ENCODE assay signal across 9 mouse cellular contexts in genomic region chr13:43498849-43499248, GRCm38 (mm10). TPM values are rescaled to one million over a fixed set of nuclear protein-coding genes. Genes with fewer than 3 reads are reported as not detected.
DNase-seq lines count a peak whose midpoint lies in the region; ATAC-seq lines count a peak whose summit lies in the region.
"Had no signal": no experiment of that assay in that cellular context is flagged by ENCODE, and none has a peak within 500 bp of the region (broad histone marks: within the 10 kb centered on the region; RNA-seq: fewer than 3 reads in every experiment).

No protein-coding gene starts in this region.

- H3K4me3 ChIP-seq in embryonic facial prominence, embryonic 14.5 days (ENCODE audit: low read depth, low read length), result no peak overlapping the region
- H3K4me3 ChIP-seq in embryonic facial prominence, embryonic 10.5 days, result no peak overlapping the region
- H3K4me3 ChIP-seq in megakaryocyte, embryonic 14.5 days (replicated peaks), result peak overlapping the region; percentile 24
- H3K4me3 ChIP-seq: neural tube, embryonic 12.5 days had no signal

- no peak overlapping the region for H3K9ac ChIP-seq in embryonic facial prominence, embryonic 14.5 days (ENCODE audit: low read depth, low read length)
- H3K9ac ChIP-seq: neural tube, embryonic 12.5 days had no signal

- H3K9me3 ChIP-seq in embryonic facial prominence, embryonic 14.5 days (ENCODE audit: control insufficient read depth, low read length), result no peaks in the 10 kb centered on the region
- no peaks in the 10 kb centered on the region for H3K9me3 ChIP-seq in embryonic facial prominence, embryonic 10.5 days
- H3K9me3 ChIP-seq in megakaryocyte, embryonic 14.5 days, result peaks cover 12% of the 10 kb centered on the region; the same call in 1 of the 2 replicates

- H3K4me2 ChIP-seq in embryonic facial prominence, embryonic 14.5 days (ENCODE audit: low read depth, low read length), result no peak overlapping the region
- H3K4me2 ChIP-seq: neural tube, embryonic 12.5 days had no signal

- H3K27me3 ChIP-seq in embryonic facial prominence, embryonic 14.5 days (replicated peaks; ENCODE audit: control insufficient read depth, insufficient read depth, low read length), result no peaks in the 10 kb centered on the region
- H3K27me3 ChIP-seq in embryonic facial prominence, embryonic 10.5 days (replicated peaks; ENCODE audit: low read depth, poor library complexity, severe bottlenecking), result no peaks in the 10 kb centered on the region
- no peaks in the 10 kb centered on the region for H3K27me3 ChIP-seq in megakaryocyte, embryonic 14.5 days (replicated peaks)
- H3K27me3 ChIP-seq: neural tube, embryonic 12.5 days had no signal

- no peak overlapping the region for H3K27ac ChIP-seq in embryonic facial prominence, embryonic 14.5 days (replicated peaks; ENCODE audit: low read depth, low read length)
- no peak overlapping the region for H3K27ac ChIP-seq in embryonic facial prominence, embryonic 10.5 days (replicated peaks)
- H3K27ac ChIP-seq: neural tube, embryonic 12.5 days had no signal

- peaks cover 3% of the 10 kb centered on the region; the same call in 1 of the 2 replicates for H3K4me1 ChIP-seq in embryonic facial prominence, embryonic 14.5 days (ENCODE audit: control insufficient read depth, insufficient read depth, low read length)
- peaks cover 26% of the 10 kb centered on the region for H3K4me1 ChIP-seq in embryonic facial prominence, embryonic 10.5 days
- peaks cover 28% of the 10 kb centered on the region for H3K4me1 ChIP-seq in megakaryocyte, embryonic 14.5 days

- ATAC-seq in embryonic facial prominence, embryonic 14.5 days (ENCODE audit: low read depth), result peak; percentile 74
- ATAC-seq in megakaryocyte, adult 5-6 weeks (ENCODE audit: poor library complexity, severe bottlenecking), result no peak

- WGBS in embryonic facial prominence, embryonic 14.5 days, result 40% methylated on average over 14 of the region's 14 CpGs
- WGBS in embryonic facial prominence, embryonic 10.5 days, result 85% methylated on average over 14 of the region's 14 CpGs

- DNase-seq in embryonic facial prominence, embryonic 14.5 days (ENCODE audit: low spot score), result peak; percentile 85
- DNase-seq in embryonic facial prominence, embryonic 10.5 days (ENCODE audit: low spot score), result no peak
- DNase-seq in layer of hippocampus, adult 9-11 months, result peak; percentile 73
- DNase-seq in telencephalon, adult 2 months (ENCODE audit: low read depth, low spot score), result peak; percentile 69
- no peak for DNase-seq in urinary bladder, postnatal 36 days (ENCODE audit: low spot score in 2 of 2)
- no peak for DNase-seq in yolk sac, embryonic 10.5 days (ENCODE audit: low spot score)

- H3K36me3 ChIP-seq in embryonic facial prominence, embryonic 14.5 days (ENCODE audit: control insufficient read depth, insufficient read depth, low read length), result no peaks in the 10 kb centered on the region
- no peaks in the 10 kb centered on the region for H3K36me3 ChIP-seq in embryonic facial prominence, embryonic 10.5 days (replicated peaks)
- H3K36me3 ChIP-seq in megakaryocyte, embryonic 14.5 days (replicated peaks; ENCODE audit: low read length), result peaks cover 2% of the 10 kb centered on the region
- H3K36me3 ChIP-seq: neural tube, embryonic 12.5 days had no signal

RNA-seq across cellular contexts. Expression of gene Ranbp9, which starts 17.8 kb away (rescaled TPM):
- 11.2 and 13.6 TPM in 2 replicates for polyA plus RNA-seq in embryonic facial prominence, embryonic 14.5 days (2014; fragmentation: Nextera tagmentation; extraction: Ambion mirVana)
- polyA plus RNA-seq in embryonic facial prominence, embryonic 10.5 days (2016; fragmentation: Nextera tagmentation; extraction: Ambion mirVana), result 7.8 and 8.0 TPM in 2 replicates
- polyA plus RNA-seq in megakaryocyte, embryonic 14.5 days (2012; ENCODE audit: insufficient read depth, low replicate concordance), result 15.7 and 40.8 TPM in 2 replicates
- 117 and 133 TPM in 2 replicates for total RNA-seq in megakaryocyte, adult 5-6 weeks (2015)
- total RNA-seq in megakaryocyte, adult 5-6 weeks (2017), result 119 and 134 TPM in 2 replicates

Comparison
In these comparisons a context has a peak if more than half of its experiments do, and no peak if none do; other contexts are left out.
1. DNase-seq: peak in embryonic facial prominence, embryonic 14.5 days (single experiment), layer of hippocampus, adult 9-11 months (single experiment) and telencephalon, adult 2 months (single experiment); none in embryonic facial prominence, embryonic 10.5 days (single experiment), urinary bladder, postnatal 36 days (0 of 2) and yolk sac, embryonic 10.5 days (single experiment).